In genomic region chr11:21163673-21164072, GRCm38 (mm10) we compare ENCODE assay signal across 9 mouse cellular contexts.
DNase-seq lines count a peak whose midpoint lies in the region; ATAC-seq and TF ChIP-seq lines count a peak whose summit lies in the region.
"Had no signal": no experiment of that assay in that cellular context is flagged by ENCODE, and none has a peak within 500 bp of the region (broad histone marks: within the 10 kb centered on the region; RNA-seq: fewer than 3 reads in every experiment).

No protein-coding gene starts in this region.

- no peak overlapping the region for H3K9ac ChIP-seq in lung, embryonic 16.5 days (ENCODE audit: low read length)
- no peak overlapping the region for H3K9ac ChIP-seq in lung, postnatal 0 days (replicated peaks; ENCODE audit: low read depth)
- no peak overlapping the region for H3K9ac ChIP-seq in limb, embryonic 12.5 days (replicated peaks)
- H3K9ac ChIP-seq: neural tube, embryonic 12.5 days had no signal

- no peaks in the 10 kb centered on the region for H3K36me3 ChIP-seq in lung, embryonic 16.5 days (ENCODE audit: control insufficient read depth, insufficient read depth, low read length)
- no peaks in the 10 kb centered on the region for H3K36me3 ChIP-seq in lung, postnatal 0 days (ENCODE audit: insufficient read depth, low read length)
- no peaks in the 10 kb centered on the region for H3K36me3 ChIP-seq in limb, embryonic 12.5 days
- H3K36me3 ChIP-seq: neural tube, embryonic 12.5 days had no signal

- 0 out of 2 replicates have a peak overlapping the region, but pooled peaks have one; percentile 2 for H3K4me2 ChIP-seq in lung, embryonic 16.5 days (ENCODE audit: low read depth, low read length)
- H3K4me2 ChIP-seq in lung, postnatal 0 days (replicated peaks; ENCODE audit: low read depth, low read length): no peak overlapping the region
- H3K4me2 ChIP-seq in limb, embryonic 12.5 days: peak overlapping the region; percentile 26; the same call in 1 of the 2 replicates
- H3K4me2 ChIP-seq: neural tube, embryonic 12.5 days had no signal

- 4% methylated on average over 5 of the region's 5 CpGs for WGBS in lung, embryonic 16.5 days
- 8% methylated on average over 5 of the region's 5 CpGs for WGBS in lung, postnatal 0 days
- 2% methylated on average over 5 of the region's 5 CpGs for WGBS in limb, embryonic 12.5 days

- H3K27me3 ChIP-seq in lung, embryonic 16.5 days (ENCODE audit: control insufficient read depth, insufficient read depth, low read depth, low read length): no peaks in the 10 kb centered on the region
- H3K27me3 ChIP-seq in lung, postnatal 0 days (replicated peaks; ENCODE audit: insufficient read depth, low read length): no peaks in the 10 kb centered on the region
- no peaks in the 10 kb centered on the region for H3K27me3 ChIP-seq in limb, embryonic 12.5 days
- H3K27me3 ChIP-seq: neural tube, embryonic 12.5 days had no signal

- no peak for TF ChIP-seq CTCF in lung, postnatal 0 days (IDR thresholded peaks at IDR 0.05)

- ATAC-seq in lung, embryonic 16.5 days (ENCODE audit: low read depth): peak; percentile 64; the same call in 1 of the 2 replicates
- ATAC-seq in lung, postnatal 0 days: no peak
- ATAC-seq in limb, embryonic 12.5 days (ENCODE audit: insufficient number of reproducible peaks, insufficient read depth, low FRiP score, low TSS enrichment, low read depth): no peak

- no peak overlapping the region for H3K4me3 ChIP-seq in lung, embryonic 16.5 days (ENCODE audit: low read length)
- no peak overlapping the region for H3K4me3 ChIP-seq in lung, postnatal 0 days (ENCODE audit: low read depth, low read length)
- no peak overlapping the region for H3K4me3 ChIP-seq in limb, embryonic 12.5 days (replicated peaks)
- H3K4me3 ChIP-seq: neural tube, embryonic 12.5 days had no signal

- peak; percentile 27 to 36 for DNase-seq in frontal cortex, postnatal 10 days (ENCODE audit: low spot score in 2 of 2)
- no peak for DNase-seq in frontal cortex, postnatal 14 days (ENCODE audit: low spot score in 2 of 2)
- no peak for DNase-seq in lung, postnatal 0 days (ENCODE audit: low spot score)
- peak; percentile 49 to 62 for DNase-seq in thymus, adult 18-20 months
- DNase-seq in cerebellum, postnatal 4 days (ENCODE audit: low spot score in 2 of 2): no peak
- no peak for DNase-seq in cerebellum, adult 9-11 months

- TF ChIP-seq EP300 in lung, postnatal 0 days (IDR thresholded peaks at IDR 0.05): no peak

- H3K9me3 ChIP-seq in lung, embryonic 16.5 days (ENCODE audit: control insufficient read depth, low read length): no peaks in the 10 kb centered on the region
- no peaks in the 10 kb centered on the region for H3K9me3 ChIP-seq in lung, postnatal 0 days (ENCODE audit: low read length)
- no peaks in the 10 kb centered on the region for H3K9me3 ChIP-seq in limb, embryonic 12.5 days
- H3K9me3 ChIP-seq: neural tube, embryonic 12.5 days had no signal

- H3K4me1 ChIP-seq in lung, embryonic 16.5 days (replicated peaks; ENCODE audit: control insufficient read depth, insufficient read depth, low read length): peaks cover 11% of the 10 kb centered on the region
- H3K4me1 ChIP-seq in lung, postnatal 0 days (ENCODE audit: insufficient read depth, low read depth, low read length): no peaks in the 10 kb centered on the region
- peaks cover 11% of the 10 kb centered on the region for H3K4me1 ChIP-seq in limb, embryonic 12.5 days (replicated peaks)
- H3K4me1 ChIP-seq: neural tube, embryonic 12.5 days had no signal

- H3K27ac ChIP-seq in lung, embryonic 16.5 days (ENCODE audit: low read length): no peak overlapping the region
- no peak overlapping the region for H3K27ac ChIP-seq in lung, postnatal 0 days (ENCODE audit: low read length)
- no peak overlapping the region for H3K27ac ChIP-seq in limb, embryonic 12.5 days
- H3K27ac ChIP-seq: neural tube, embryonic 12.5 days had no signal

Comparison
In these comparisons a context has a peak if more than half of its experiments do, and no peak if none do; other contexts are left out.
1. DNase-seq: peak in frontal cortex, postnatal 10 days (2 of 2) and thymus, adult 18-20 months (2 of 2); none in frontal cortex, postnatal 14 days (0 of 2), lung, postnatal 0 days (single experiment), cerebellum, postnatal 4 days (0 of 2) and cerebellum, adult 9-11 months (single experiment).